Mouse (Mus musculus) liver, embryonic 11.5 days (tissue): ENCODE measurements at regions not wholly inside any gene's neighbourhood (a gene's known extent, or its start where the extent isn't known, plus 50 kb on each side); places are given as distances from the start of the nearest gene placed in this dataset.

Experiments used
- ATAC-seq: fragments of 200-750 bp; cut with Nextera tagmentation; replicated peaks from 2 replicates; pipeline ENCODE4 v1.8.0; 2017; ENCODE audit warnings: moderate number of reproducible peaks, mild to moderate bottlenecking, moderate TSS enrichment, moderate library complexity; ENCODE audit not compliant: low FRiP score
- DNase-seq: peaks from one replicate; pipeline ENCODE4 v3.0.0-alpha.2; 2017; ENCODE audit warnings: low spot score
- H3K27ac ChIP-seq: fragments of 300-500 bp; sonication (generic); 2 replicates; pipeline ENCODE4 v1.5.1; 2014; ENCODE audit warnings: mild to moderate bottlenecking, low read depth, low read length, control low read depth
- H3K27me3 ChIP-seq: fragments of 300-500 bp; sonication (generic); replicated peaks from 2 replicates; pipeline ENCODE4 v1.6.1; 2014; ENCODE audit warnings: low read length, mixed read lengths; ENCODE audit not compliant: control insufficient read depth, insufficient read depth
- H3K36me3 ChIP-seq: fragments of 300-500 bp; sonication (generic); 2 replicates; pipeline ENCODE4 v1.6.1; 2014; ENCODE audit warnings: mild to moderate bottlenecking, low read length, moderate library complexity, mixed read lengths; ENCODE audit not compliant: control insufficient read depth, insufficient read depth
- H3K4me1 ChIP-seq: fragments of 300-500 bp; sonication (generic); replicated peaks from 2 replicates; pipeline ENCODE4 v1.6.1; 2014; ENCODE audit warnings: low read length, mixed read lengths; ENCODE audit not compliant: control insufficient read depth, insufficient read depth
- H3K4me2 ChIP-seq: fragments of 300-500 bp; sonication (generic); 2 replicates; pipeline ENCODE4 v1.6.1; 2014; ENCODE audit warnings: mild to moderate bottlenecking, control low read depth, moderate library complexity
- H3K4me3 ChIP-seq: fragments of 300-500 bp; sonication (generic); 2 replicates; pipeline ENCODE4 v1.5.1; 2014; ENCODE audit warnings: low read depth, low read length, control low read depth
- H3K9ac ChIP-seq: fragments of 300-500 bp; sonication (generic); 2 replicates; pipeline ENCODE4 v1.6.1; 2014; ENCODE audit warnings: low read depth, low read length, control low read depth
- H3K9me3 ChIP-seq: fragments of 300-500 bp; sonication (generic); 2 replicates; pipeline ENCODE4 v1.6.1; 2016; ENCODE audit warnings: low read length, inconsistent platforms, mixed read lengths; ENCODE audit not compliant: control insufficient read depth
- WGBS: fragments of 180-500 bp; shearing (Covaris S2); extraction: QIAGEN DNeasy Blood & Tissue Kit; methylation state at CpG from one replicate; pipeline ENCODE4 v1.1.7; 2014; 5-methylcytosine and 5-hydroxymethylcytosine counted together

GRCm38 (mm10) chr2:117498565-117498964, 155.8 kb upstream of the Rasgrp1 start:
- WGBS = 76% methylated on average over 5 of the region's 5 CpGs
- Histone ChIP-seq H3K4me2 (no peak overlapping the region), H3K4me3 (no peak overlapping the region), H3K4me1 (no peaks in the 10 kb centered on the region), H3K27me3 (no peaks in the 10 kb centered on the region), H3K27ac (no peak overlapping the region), H3K9me3 (no peaks in the 10 kb centered on the region), H3K9ac (no peak overlapping the region), H3K36me3 (no peaks in the 10 kb centered on the region)
- DNase-seq = no peak
- no peak for ATAC-seq

- no peak overlapping the region for H3K9ac ChIP-seq
- ATAC-seq = no peak
Measured at GRCm38 (mm10) chr2:117502611-117503010, 159.8 kb upstream of the Rasgrp1 start.

GRCm38 (mm10) chr2:117511737-117512136, 168.9 kb upstream of the Rasgrp1 start:
- ATAC-seq (no peak), DNase-seq (no peak)
- H3K27me3 ChIP-seq = no peaks in the 10 kb centered on the region
- WGBS = 63% methylated on average over 3 of the region's 3 CpGs
- H3K4me2 ChIP-seq = no peak overlapping the region
- H3K36me3 ChIP-seq = no peaks in the 10 kb centered on the region
- no peak overlapping the region for H3K27ac ChIP-seq
- H3K4me3 ChIP-seq = no peak overlapping the region
- H3K4me1 ChIP-seq = no peaks in the 10 kb centered on the region
- no peak overlapping the region for H3K9ac ChIP-seq
- no peaks in the 10 kb centered on the region for H3K9me3 ChIP-seq

More at GRCm38 (mm10) chr2:117502611-117503010, 159.8 kb upstream of the Rasgrp1 start:
- no peaks in the 10 kb centered on the region for H3K27me3 ChIP-seq
- H3K9me3 ChIP-seq = no peaks in the 10 kb centered on the region
- H3K4me3 ChIP-seq = no peak overlapping the region
- no peak overlapping the region for H3K27ac ChIP-seq
- no peaks in the 10 kb centered on the region for H3K36me3 ChIP-seq
- H3K4me2 ChIP-seq = no peak overlapping the region
- no peak for DNase-seq
- H3K4me1 ChIP-seq = no peaks in the 10 kb centered on the region

- H3K4me2 ChIP-seq = no peak overlapping the region
- ATAC-seq (no peak), DNase-seq (no peak)
- H3K4me3 ChIP-seq = no peak overlapping the region
- no peaks in the 10 kb centered on the region for H3K4me1 ChIP-seq
- no peaks in the 10 kb centered on the region for H3K9me3 ChIP-seq
- no peaks in the 10 kb centered on the region for H3K36me3 ChIP-seq
- H3K9ac ChIP-seq = no peak overlapping the region
- WGBS = 75% methylated on average over 9 of the region's 9 CpGs
- no peaks in the 10 kb centered on the region for H3K27me3 ChIP-seq
- H3K27ac ChIP-seq = no peak overlapping the region
Measured at GRCm38 (mm10) chr2:117512551-117512950, 169.8 kb upstream of the Rasgrp1 start.

- Histone ChIP-seq H3K27ac (no peak overlapping the region), H3K4me2 (no peak overlapping the region), H3K36me3 (no peaks in the 10 kb centered on the region), H3K27me3 (no peaks in the 10 kb centered on the region), H3K4me1 (no peaks in the 10 kb centered on the region), H3K9me3 (no peaks in the 10 kb centered on the region), H3K4me3 (no peak overlapping the region), H3K9ac (no peak overlapping the region)
- WGBS = 63% methylated on average over 5 of the region's 5 CpGs
- ATAC-seq (no peak), DNase-seq (no peak)
Measured at GRCm38 (mm10) chr2:117524437-117524836, 181.6 kb upstream of the Rasgrp1 start.

GRCm38 (mm10) chr2:117538865-117539264, 196.1 kb upstream of the Rasgrp1 start:
- Histone ChIP-seq H3K36me3 (no peaks in the 10 kb centered on the region), H3K27me3 (no peaks in the 10 kb centered on the region), H3K27ac (no peak overlapping the region), H3K4me1 (no peaks in the 10 kb centered on the region), H3K4me3 (no peak overlapping the region), H3K4me2 (no peak overlapping the region), H3K9ac (no peak overlapping the region), H3K9me3 (no peaks in the 10 kb centered on the region)
- WGBS = 68% methylated on average over 5 of the region's 5 CpGs
- no peak for ATAC-seq
- DNase-seq = no peak

GRCm38 (mm10) chr2:117539285-117539684, 196.5 kb upstream of the Rasgrp1 start:
- Histone ChIP-seq H3K4me3 (no peak overlapping the region), H3K4me2 (no peak overlapping the region), H3K27me3 (no peaks in the 10 kb centered on the region), H3K36me3 (no peaks in the 10 kb centered on the region), H3K9ac (no peak overlapping the region), H3K27ac (no peak overlapping the region), H3K9me3 (no peaks in the 10 kb centered on the region), H3K4me1 (no peaks in the 10 kb centered on the region)
- ATAC-seq (no peak), DNase-seq (no peak)
- WGBS = 64% methylated on average over 3 of the region's 3 CpGs

- H3K9me3 ChIP-seq = no peaks in the 10 kb centered on the region
- H3K27me3 ChIP-seq = no peaks in the 10 kb centered on the region
- H3K9ac ChIP-seq = no peak overlapping the region
- H3K27ac ChIP-seq = no peak overlapping the region
- ATAC-seq (no peak), DNase-seq (no peak)
- WGBS = 20% methylated on average over 6 of the region's 6 CpGs
- no peak overlapping the region for H3K4me2 ChIP-seq
- no peaks in the 10 kb centered on the region for H3K36me3 ChIP-seq
- H3K4me1 ChIP-seq = no peaks in the 10 kb centered on the region
- no peak overlapping the region for H3K4me3 ChIP-seq
Measured at GRCm38 (mm10) chr2:117541471-117541870, 198.7 kb upstream of the Rasgrp1 start.

GRCm38 (mm10) chr2:117542298-117542697, 199.5 kb upstream of the Rasgrp1 start:
- H3K27ac ChIP-seq = no peak overlapping the region
- WGBS = 70% methylated on average over 4 of the region's 4 CpGs
- H3K4me2 ChIP-seq = no peak overlapping the region

More at GRCm38 (mm10) chr2:117542298-117542697, 199.5 kb upstream of the Rasgrp1 start:
- no peaks in the 10 kb centered on the region for H3K9me3 ChIP-seq
- ATAC-seq (no peak), DNase-seq (no peak)
- no peaks in the 10 kb centered on the region for H3K27me3 ChIP-seq
- no peak overlapping the region for H3K4me3 ChIP-seq
- no peaks in the 10 kb centered on the region for H3K36me3 ChIP-seq
- no peaks in the 10 kb centered on the region for H3K4me1 ChIP-seq
- H3K9ac ChIP-seq = no peak overlapping the region
